Mouse (Mus musculus): Measurements from ENCODE around the gene Fbxl17. TPM values are rescaled to one million over a fixed set of nuclear protein-coding genes. Genes with fewer than 3 reads are reported as not detected.

The Fbxl17 gene
- polyA plus RNA-seq, 1 experiment from 2014 or later, result 3.0 TPM

- ATAC-seq (replicated peaks; ENCODE audit: low FRiP score), result no peak
- Histone ChIP-seq H3K27me3 (replicated peaks; ENCODE audit: control insufficient read depth, insufficient read depth, low read length) (no peaks in the 10 kb centered on the region), H3K4me1 (replicated peaks; ENCODE audit: control insufficient read depth, insufficient read depth, low read length) (no peaks in the 10 kb centered on the region), H3K4me3 (ENCODE audit: low read depth, low read length) (no peak overlapping the region), H3K9me3 (ENCODE audit: control insufficient read depth, low read length) (no peaks in the 10 kb centered on the region), H3K27ac (ENCODE audit: low read depth, low read length) (no peak overlapping the region), H3K36me3 (ENCODE audit: control insufficient read depth, insufficient read depth, low read length) (no peaks in the 10 kb centered on the region), H3K9ac (ENCODE audit: low read depth, low read length) (no peak overlapping the region), H3K4me2 (no peak overlapping the region)
- WGBS, result 70% methylated on average over 8 of the region's 8 CpGs
- DNase-seq (ENCODE audit: low spot score), result no peak
Measured at GRCm38 (mm10) chr17:63369631-63370310, 130.0 kb downstream of the Fbxl17 start.

GRCm38 (mm10) chr17:63367476-63367875 lies 132.3 kb downstream of the Fbxl17 start:
- Histone ChIP-seq H3K9me3 (ENCODE audit: control insufficient read depth, low read length) (no peaks in the 10 kb centered on the region), H3K27me3 (replicated peaks; ENCODE audit: control insufficient read depth, insufficient read depth, low read length) (no peaks in the 10 kb centered on the region), H3K9ac (ENCODE audit: low read depth, low read length) (no peak overlapping the region), H3K4me1 (replicated peaks; ENCODE audit: control insufficient read depth, insufficient read depth, low read length) (0 out of 2 replicates have a peak, but pooled peaks cover 2% of the 10 kb centered on the region), H3K36me3 (ENCODE audit: control insufficient read depth, insufficient read depth, low read length) (no peaks in the 10 kb centered on the region), H3K4me3 (ENCODE audit: low read depth, low read length) (no peak overlapping the region), H3K27ac (ENCODE audit: low read depth, low read length) (no peak overlapping the region), H3K4me2 (no peak overlapping the region)
- 85% methylated on average over 6 of the region's 6 CpGs for WGBS
- DNase-seq (ENCODE audit: low spot score) (no peak), ATAC-seq (replicated peaks; ENCODE audit: low FRiP score) (no peak)

- peak; percentile 19 for DNase-seq (ENCODE audit: low spot score)
- H3K4me3 ChIP-seq (ENCODE audit: low read depth, low read length), result no peak overlapping the region
- no peak for ATAC-seq (replicated peaks; ENCODE audit: low FRiP score)
Measured at GRCm38 (mm10) chr17:63366045-63366444, 133.8 kb downstream of the Fbxl17 start.

GRCm38 (mm10) chr17:63364605-63365004 lies 135.2 kb downstream of the Fbxl17 start:
- Histone ChIP-seq H3K9ac (ENCODE audit: low read depth, low read length) (no peak overlapping the region), H3K9me3 (ENCODE audit: control insufficient read depth, low read length) (no peaks in the 10 kb centered on the region), H3K27ac (ENCODE audit: low read depth, low read length) (no peak overlapping the region), H3K36me3 (ENCODE audit: control insufficient read depth, insufficient read depth, low read length) (no peaks in the 10 kb centered on the region), H3K4me1 (replicated peaks; ENCODE audit: control insufficient read depth, insufficient read depth, low read length) (0 out of 2 replicates have a peak, but pooled peaks cover 2% of the 10 kb centered on the region), H3K27me3 (replicated peaks; ENCODE audit: control insufficient read depth, insufficient read depth, low read length) (no peaks in the 10 kb centered on the region), H3K4me3 (ENCODE audit: low read depth, low read length) (no peak overlapping the region), H3K4me2 (no peak overlapping the region)
- DNase-seq (ENCODE audit: low spot score), result no peak
- 83% methylated on average over 7 of the region's 7 CpGs for WGBS
- ATAC-seq (replicated peaks; ENCODE audit: low FRiP score), result 0 out of 2 replicates have a peak, but pooled peaks have one; percentile 39

More at GRCm38 (mm10) chr17:63366045-63366444, 133.8 kb downstream of the Fbxl17 start:
- no peaks in the 10 kb centered on the region for H3K27me3 ChIP-seq (replicated peaks; ENCODE audit: control insufficient read depth, insufficient read depth, low read length)
- H3K4me2 ChIP-seq, result no peak overlapping the region
- H3K4me1 ChIP-seq (replicated peaks; ENCODE audit: control insufficient read depth, insufficient read depth, low read length), result 0 out of 2 replicates have a peak, but pooled peaks cover 2% of the 10 kb centered on the region
- WGBS, result 75% methylated on average over 11 of the region's 11 CpGs
- no peaks in the 10 kb centered on the region for H3K36me3 ChIP-seq (ENCODE audit: control insufficient read depth, insufficient read depth, low read length)
- H3K9me3 ChIP-seq (ENCODE audit: control insufficient read depth, low read length), result no peaks in the 10 kb centered on the region
- no peak overlapping the region for H3K9ac ChIP-seq (ENCODE audit: low read depth, low read length)
- no peak overlapping the region for H3K27ac ChIP-seq (ENCODE audit: low read depth, low read length)

- no peak overlapping the region for H3K9ac ChIP-seq (ENCODE audit: low read depth, low read length)
- H3K4me1 ChIP-seq (replicated peaks; ENCODE audit: control insufficient read depth, insufficient read depth, low read length), result peaks cover 2% of the 10 kb centered on the region; the same call in 1 of the 2 replicates
- H3K27me3 ChIP-seq (replicated peaks; ENCODE audit: control insufficient read depth, insufficient read depth, low read length), result no peaks in the 10 kb centered on the region
- WGBS, result 78% methylated on average over 3 of the region's 3 CpGs
- no peak overlapping the region for H3K4me2 ChIP-seq
- no peak overlapping the region for H3K27ac ChIP-seq (ENCODE audit: low read depth, low read length)
- no peak for ATAC-seq (replicated peaks; ENCODE audit: low FRiP score)
- H3K4me3 ChIP-seq (ENCODE audit: low read depth, low read length), result no peak overlapping the region
- no peaks in the 10 kb centered on the region for H3K36me3 ChIP-seq (ENCODE audit: control insufficient read depth, insufficient read depth, low read length)
- no peak for DNase-seq (ENCODE audit: low spot score)
- H3K9me3 ChIP-seq (ENCODE audit: control insufficient read depth, low read length), result no peaks in the 10 kb centered on the region
Measured at GRCm38 (mm10) chr17:63362196-63362595, 137.6 kb downstream of the Fbxl17 start.

- no peak overlapping the region for H3K4me3 ChIP-seq (ENCODE audit: low read depth, low read length)
- no peaks in the 10 kb centered on the region for H3K36me3 ChIP-seq (ENCODE audit: control insufficient read depth, insufficient read depth, low read length)
- no peak for DNase-seq (ENCODE audit: low spot score)
- H3K9ac ChIP-seq (ENCODE audit: low read depth, low read length), result no peak overlapping the region
- no peak; the same call in 1 of the 2 replicates for ATAC-seq (replicated peaks; ENCODE audit: low FRiP score)
- WGBS, result 84% methylated on average over 9 of the region's 9 CpGs
- H3K4me1 ChIP-seq (replicated peaks; ENCODE audit: control insufficient read depth, insufficient read depth, low read length), result peaks cover 2% of the 10 kb centered on the region; the same call in 1 of the 2 replicates
- H3K27me3 ChIP-seq (replicated peaks; ENCODE audit: control insufficient read depth, insufficient read depth, low read length), result no peaks in the 10 kb centered on the region
- H3K9me3 ChIP-seq (ENCODE audit: control insufficient read depth, low read length), result no peaks in the 10 kb centered on the region
- no peak overlapping the region for H3K27ac ChIP-seq (ENCODE audit: low read depth, low read length)
- no peak overlapping the region for H3K4me2 ChIP-seq
Measured at GRCm38 (mm10) chr17:63361679-63362078, 138.1 kb downstream of the Fbxl17 start.

GRCm38 (mm10) chr17:63358837-63359236 lies 141.0 kb downstream of the Fbxl17 start:
- no peaks in the 10 kb centered on the region for H3K9me3 ChIP-seq (ENCODE audit: control insufficient read depth, low read length)
- DNase-seq (ENCODE audit: low spot score) (no peak), ATAC-seq (replicated peaks; ENCODE audit: low FRiP score) (no peak)
- no peaks in the 10 kb centered on the region for H3K27me3 ChIP-seq (replicated peaks; ENCODE audit: control insufficient read depth, insufficient read depth, low read length)
- H3K36me3 ChIP-seq (ENCODE audit: control insufficient read depth, insufficient read depth, low read length), result no peaks in the 10 kb centered on the region
- H3K4me1 ChIP-seq (replicated peaks; ENCODE audit: control insufficient read depth, insufficient read depth, low read length), result no peaks in the 10 kb centered on the region; the same call in 1 of the 2 replicates
- no peak overlapping the region for H3K4me2 ChIP-seq
- no peak overlapping the region for H3K27ac ChIP-seq (ENCODE audit: low read depth, low read length)
- no peak overlapping the region for H3K4me3 ChIP-seq (ENCODE audit: low read depth, low read length)
- H3K9ac ChIP-seq (ENCODE audit: low read depth, low read length), result no peak overlapping the region
- 75% methylated on average over 1 of the region's 1 CpGs for WGBS

- ATAC-seq (replicated peaks; ENCODE audit: low FRiP score) (no peak), DNase-seq (ENCODE audit: low spot score) (no peak)
- H3K9me3 ChIP-seq (ENCODE audit: control insufficient read depth, low read length), result no peaks in the 10 kb centered on the region
- H3K4me3 ChIP-seq (ENCODE audit: low read depth, low read length), result no peak overlapping the region
- WGBS, result 74% methylated on average over 3 of the region's 3 CpGs
- no peak overlapping the region for H3K4me2 ChIP-seq
- no peaks in the 10 kb centered on the region for H3K27me3 ChIP-seq (replicated peaks; ENCODE audit: control insufficient read depth, insufficient read depth, low read length)
- H3K27ac ChIP-seq (ENCODE audit: low read depth, low read length), result no peak overlapping the region
- no peaks in the 10 kb centered on the region; the same call in 1 of the 2 replicates for H3K4me1 ChIP-seq (replicated peaks; ENCODE audit: control insufficient read depth, insufficient read depth, low read length)
- H3K36me3 ChIP-seq (ENCODE audit: control insufficient read depth, insufficient read depth, low read length), result no peaks in the 10 kb centered on the region
- H3K9ac ChIP-seq (ENCODE audit: low read depth, low read length), result no peak overlapping the region
Measured at GRCm38 (mm10) chr17:63356202-63356601, 143.6 kb downstream of the Fbxl17 start.

- Histone ChIP-seq H3K27ac (ENCODE audit: low read depth, low read length) (no peak overlapping the region), H3K9ac (ENCODE audit: low read depth, low read length) (no peak overlapping the region), H3K27me3 (replicated peaks; ENCODE audit: control insufficient read depth, insufficient read depth, low read length) (no peaks in the 10 kb centered on the region), H3K4me3 (ENCODE audit: low read depth, low read length) (no peak overlapping the region), H3K36me3 (ENCODE audit: control insufficient read depth, insufficient read depth, low read length) (no peaks in the 10 kb centered on the region), H3K9me3 (ENCODE audit: control insufficient read depth, low read length) (no peaks in the 10 kb centered on the region), H3K4me2 (no peak overlapping the region), H3K4me1 (replicated peaks; ENCODE audit: control insufficient read depth, insufficient read depth, low read length) (no peaks in the 10 kb centered on the region)
- WGBS, result 91% methylated on average over 6 of the region's 6 CpGs
- DNase-seq (ENCODE audit: low spot score) (no peak), ATAC-seq (replicated peaks; ENCODE audit: low FRiP score) (no peak)
Measured at GRCm38 (mm10) chr17:63352634-63353195, 147.1 kb downstream of the Fbxl17 start.
